Mouse (Mus musculus) embryonic facial prominence, embryonic 12.5 days (tissue): ENCODE data around the gene Psmb9. TPM values are rescaled to one million over a fixed set of nuclear protein-coding genes. Genes with fewer than 3 reads are reported as not detected.
"Not testable (repeated sequence)": the region's sequence is repeated elsewhere in the genome, so short reads cannot be mapped to it uniquely, and the experiment has no call there.

ENCODE experiments used
- ATAC-seq: fragments of 200-750 bp; cut with Nextera tagmentation; 2 replicates; pipeline ENCODE4 v1.8.0; 2017; ENCODE audit not compliant: insufficient number of reproducible peaks, insufficient read depth, low FRiP score, low TSS enrichment
- H3K27ac ChIP-seq: fragments of 300-500 bp; sonication (generic); 2 replicates; pipeline ENCODE4 v1.5.1; 2016; ENCODE audit warnings: mild to moderate bottlenecking
- H3K27me3 ChIP-seq: fragments of 300-500 bp; sonication (generic); 2 replicates; pipeline ENCODE4 v1.6.1; 2016; ENCODE audit warnings: mild to moderate bottlenecking, moderate library complexity
- H3K36me3 ChIP-seq: fragments of 300-500 bp; sonication (generic); 2 replicates; pipeline ENCODE4 v1.6.1; 2016; ENCODE audit warnings: mild to moderate bottlenecking
- H3K4me1 ChIP-seq: fragments of 300-500 bp; sonication (generic); 2 replicates; pipeline ENCODE4 v1.6.1; 2016
- H3K4me2 ChIP-seq: fragments of 300-500 bp; sonication (generic); replicated peaks from 2 replicates; pipeline ENCODE4 v1.6.1; 2016; ENCODE audit warnings: mild to moderate bottlenecking, moderate library complexity
- H3K4me3 ChIP-seq: fragments of 300-500 bp; sonication (generic); 2 replicates; pipeline ENCODE4 v1.5.1; 2016; ENCODE audit warnings: mild to moderate bottlenecking
- H3K9ac ChIP-seq: fragments of 300-500 bp; sonication (generic); 2 replicates; pipeline ENCODE4 v1.6.1; 2016; ENCODE audit warnings: mild to moderate bottlenecking, moderate library complexity
- H3K9me3 ChIP-seq: fragments of 300-500 bp; sonication (generic); 2 replicates; pipeline ENCODE4 v1.6.1; 2016; ENCODE audit warnings: mild to moderate bottlenecking, moderate library complexity
- WGBS: fragments of 180-500 bp; shearing (Covaris S2); methylation state at CpG from one replicate; pipeline ENCODE4 v1.1.7; 2016; 5-methylcytosine and 5-hydroxymethylcytosine counted together
- polyA plus RNA-seq: library from polyadenylated mRNA; unstranded; fragments of >200 nt; fragmentation: Nextera tagmentation; extraction: Ambion mirVana; gene quantifications from 2 replicates; pipeline ENCODE4 v1.2.1, GENCODE M21; 2016

Psmb9 gene
- 1.8 and 2.0 TPM in 2 replicates for polyA plus RNA-seq

- H3K4me2 ChIP-seq = peak within 1 kb of the TSS; percentile 86
- under 1% methylated on average over 46 of the region's 46 CpGs for WGBS
- peak within 1 kb of the TSS; percentile 63 for H3K9ac ChIP-seq
- peaks cover 78% of the 10 kb centered on the region for H3K27me3 ChIP-seq
- H3K4me3 ChIP-seq = peak within 1 kb of the TSS; percentile 47
- H3K9me3 ChIP-seq = no peaks in the 10 kb centered on the region
- H3K4me1 ChIP-seq = peaks cover 14% of the 10 kb centered on the region; the same call in 1 of the 2 replicates
- H3K27ac ChIP-seq = no peak within 1 kb of the TSS; the same call in 1 of the 2 replicates
- H3K36me3 ChIP-seq = no peaks in the 10 kb centered on the region
- peak; percentile 94 for ATAC-seq
Measured at GRCm38 (mm10) chr17:34187261-34187916, at the start of gene Psmb9, which contains the start of gene Tap1. TSS of gene Psmb9 (minus strand) at chr17:34187764. TSS of gene Tap1 (plus strand) at chr17:34187553.

- no peak overlapping the region for H3K4me2 ChIP-seq
- no peaks in the 10 kb centered on the region for H3K27me3 ChIP-seq
- H3K9me3 ChIP-seq = no peaks in the 10 kb centered on the region
- WGBS = 85% methylated on average over 5 of the region's 5 CpGs
- H3K36me3 ChIP-seq = no peaks in the 10 kb centered on the region
- H3K4me3 ChIP-seq = no peak overlapping the region
- no peak overlapping the region for H3K9ac ChIP-seq
- H3K4me1 ChIP-seq = no peaks in the 10 kb centered on the region
- ATAC-seq = no peak
- no peak overlapping the region for H3K27ac ChIP-seq
Measured at GRCm38 (mm10) chr17:34236691-34237090, 49.1 kb upstream of the Psmb9 start.

- 42% methylated on average over 9 of the region's 9 CpGs for WGBS
- Histone ChIP-seq H3K27ac (no peak overlapping the region), H3K4me2 (no peak overlapping the region), H3K9me3 (no peaks in the 10 kb centered on the region), H3K4me3 (no peak overlapping the region), H3K27me3 (no peaks in the 10 kb centered on the region), H3K4me1 (no peaks in the 10 kb centered on the region), H3K36me3 (no peaks in the 10 kb centered on the region), H3K9ac (no peak overlapping the region)
- ATAC-seq = no peak; the same call in 1 of the 2 replicates
Measured at GRCm38 (mm10) chr17:34234926-34235325, 47.4 kb upstream of the Psmb9 start.

- WGBS = 82% methylated on average over 6 of the region's 7 CpGs
- H3K4me1 ChIP-seq, H3K4me3 ChIP-seq, H3K9me3 ChIP-seq, H3K27ac ChIP-seq, H3K4me2 ChIP-seq, H3K27me3 ChIP-seq, H3K9ac ChIP-seq, H3K36me3 ChIP-seq, ATAC-seq: not testable (repeated sequence)
Measured at GRCm38 (mm10) chr17:34232021-34232420, 44.5 kb upstream of the Psmb9 start.

GRCm38 (mm10) chr17:34230971-34231370, 43.4 kb upstream of the Psmb9 start:
- 92% methylated on average over 7 of the region's 9 CpGs for WGBS
- not testable (repeated sequence) for H3K4me1 ChIP-seq, H3K4me2 ChIP-seq, H3K9ac ChIP-seq, ATAC-seq, H3K27me3 ChIP-seq, H3K27ac ChIP-seq, H3K36me3 ChIP-seq, H3K4me3 ChIP-seq, H3K9me3 ChIP-seq

GRCm38 (mm10) chr17:34225911-34226310, 38.3 kb upstream of the Psmb9 start:
- 99% methylated on average over 13 of the region's 23 CpGs for WGBS

GRCm38 (mm10) chr17:34225426-34225825, 37.9 kb upstream of the Psmb9 start:
- no peaks in the 10 kb centered on the region for H3K36me3 ChIP-seq
- H3K4me2 ChIP-seq = no peak overlapping the region
- no peak overlapping the region for H3K9ac ChIP-seq
- H3K9me3 ChIP-seq = peaks cover 7% of the 10 kb centered on the region; the same call in 1 of the 2 replicates
- no peak overlapping the region for H3K27ac ChIP-seq
- no peaks in the 10 kb centered on the region for H3K4me1 ChIP-seq
- 95% methylated on average over 8 of the region's 8 CpGs for WGBS
- H3K4me3 ChIP-seq = no peak overlapping the region
- ATAC-seq = no peak
- no peaks in the 10 kb centered on the region for H3K27me3 ChIP-seq

More at GRCm38 (mm10) chr17:34225911-34226310, 38.3 kb upstream of the Psmb9 start:
- H3K9me3 ChIP-seq, H3K4me2 ChIP-seq, H3K4me3 ChIP-seq, H3K27ac ChIP-seq, ATAC-seq, H3K4me1 ChIP-seq, H3K27me3 ChIP-seq, H3K9ac ChIP-seq, H3K36me3 ChIP-seq: not testable (repeated sequence)

- ATAC-seq = no peak
- WGBS = 91% methylated on average over 3 of the region's 3 CpGs
- Histone ChIP-seq H3K27ac (no peak overlapping the region), H3K4me2 (no peak overlapping the region), H3K9me3 (peaks cover 7% of the 10 kb centered on the region; the same call in 1 of the 2 replicates), H3K9ac (no peak overlapping the region), H3K36me3 (no peaks in the 10 kb centered on the region), H3K4me3 (no peak overlapping the region), H3K27me3 (no peaks in the 10 kb centered on the region), H3K4me1 (no peaks in the 10 kb centered on the region)
Measured at GRCm38 (mm10) chr17:34224816-34225215, 37.3 kb upstream of the Psmb9 start.

- H3K27me3 ChIP-seq, H3K4me2 ChIP-seq, H3K36me3 ChIP-seq, H3K9me3 ChIP-seq, H3K27ac ChIP-seq, ATAC-seq, H3K9ac ChIP-seq, H3K4me1 ChIP-seq, H3K4me3 ChIP-seq: not testable (repeated sequence)
- WGBS = 96% methylated on average over 5 of the region's 16 CpGs
Measured at GRCm38 (mm10) chr17:34220401-34220800, 32.8 kb upstream of the Psmb9 start.

- H3K27ac ChIP-seq, H3K4me1 ChIP-seq, H3K4me3 ChIP-seq, H3K4me2 ChIP-seq, H3K9ac ChIP-seq, ATAC-seq, H3K9me3 ChIP-seq, H3K36me3 ChIP-seq, H3K27me3 ChIP-seq: not testable (repeated sequence)
- 94% methylated on average over 4 of the region's 7 CpGs for WGBS
Measured at GRCm38 (mm10) chr17:34219801-34220200, 32.2 kb upstream of the Psmb9 start.

GRCm38 (mm10) chr17:34219096-34219495, 31.5 kb upstream of the Psmb9 start:
- peaks cover 14% of the 10 kb centered on the region for H3K27me3 ChIP-seq
- not testable (repeated sequence) for H3K9me3 ChIP-seq, H3K4me1 ChIP-seq, H3K4me3 ChIP-seq, H3K9ac ChIP-seq, ATAC-seq, H3K36me3 ChIP-seq, H3K27ac ChIP-seq, H3K4me2 ChIP-seq
- 93% methylated on average over 9 of the region's 11 CpGs for WGBS

- H3K9ac ChIP-seq = no peak overlapping the region
- H3K27ac ChIP-seq = no peak overlapping the region
- no peaks in the 10 kb centered on the region for H3K36me3 ChIP-seq
- no peak overlapping the region for H3K4me3 ChIP-seq
- 84% methylated on average over 11 of the region's 11 CpGs for WGBS
- peaks cover 19% of the 10 kb centered on the region for H3K27me3 ChIP-seq
- H3K4me2 ChIP-seq = no peak overlapping the region
- H3K9me3 ChIP-seq = peaks cover 4% of the 10 kb centered on the region; the same call in 1 of the 2 replicates
- H3K4me1 ChIP-seq = no peaks in the 10 kb centered on the region
- no peak for ATAC-seq
Measured at GRCm38 (mm10) chr17:34218675-34219074, 31.1 kb upstream of the Psmb9 start.
